Mouse (Mus musculus): Measurements from ENCODE around the gene Slc37a2. TPM values are rescaled to one million over a fixed set of nuclear protein-coding genes. Genes with fewer than 3 reads are reported as not detected.

Gene Slc37a2
- total and polyA plus RNA-seq, 3 experiments: 1.1 to 1.4 TPM; not detected in 1

DNA sequence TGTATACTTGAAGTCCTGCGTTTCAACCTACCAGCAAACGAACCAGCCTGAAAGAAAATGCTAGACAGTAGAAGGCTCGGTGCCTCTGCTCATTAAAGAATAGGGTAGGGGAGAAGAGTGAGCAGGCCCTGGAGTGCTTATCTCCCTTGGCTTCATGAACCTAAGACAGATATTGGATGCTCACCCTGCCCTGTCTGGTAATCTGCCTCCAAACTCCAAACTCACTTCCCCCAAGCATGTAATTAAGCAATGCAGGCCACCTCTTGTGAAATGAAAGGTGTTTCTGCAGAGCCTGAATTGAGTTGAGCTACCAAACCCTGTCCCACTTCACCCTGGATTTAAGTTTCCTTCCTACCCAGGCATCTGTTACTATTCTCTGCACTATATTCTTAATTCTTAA is 12.8 kb downstream of the Slc37a2 start:
- Histone ChIP-seq H3K36me3 (ENCODE audit: control insufficient read depth in 1 of 2, insufficient read depth in 2 of 2, low read length in 2 of 2) (peaks cover 0 to 16% of the 10 kb centered on the region in 2 experiments; a peak in 2 of 4 replicates), H3K27ac (ENCODE audit: control insufficient read depth, low read depth, low read length) (no peak overlapping the region), H3K4me3 (ENCODE audit: control insufficient read depth in 1 of 2, insufficient read depth in 1 of 2, low read depth in 2 of 2, low read length in 2 of 2) (no peak overlapping the region), H3K9ac (ENCODE audit: control insufficient read depth, low read depth, low read length, poor library complexity, severe bottlenecking) (no peak overlapping the region), H3K27me3 (ENCODE audit: control insufficient read depth in 1 of 2, insufficient read depth in 2 of 2, low read length in 2 of 2) (no peaks in the 10 kb centered on the region), H3K9me3 (replicated peaks; ENCODE audit: insufficient read depth, low read length) (no peaks in the 10 kb centered on the region), H3K79me2 (ENCODE audit: control insufficient read depth, insufficient read depth, low read length, poor library complexity) (no peaks in the 10 kb centered on the region), H3K4me1 (ENCODE audit: control insufficient read depth in 1 of 2, insufficient read depth in 2 of 2, low read length in 2 of 2) (peaks cover 13 to 34% of the 10 kb centered on the region in 2 experiments)
- DNase-seq (ENCODE audit: low read depth, low spot score): peak; percentile 40
- no peak for TF ChIP-seq UBTF (IDR thresholded peaks at IDR 0.05; ENCODE audit: borderline replicate concordance, insufficient read depth, low read depth, low read length)
- no peak for TF ChIP-seq POLR2AphosphoS5 (IDR thresholded peaks at IDR 0.05; ENCODE audit: borderline replicate concordance, low read depth, low read length)
- no peak for TF ChIP-seq BHLHE40 (IDR thresholded peaks at IDR 0.05; ENCODE audit: borderline replicate concordance, low read depth, low read length)
- no peak for TF ChIP-seq SMC3 (IDR thresholded peaks at IDR 0.05; ENCODE audit: low read depth, low read length)
- no peak for TF ChIP-seq RAD21 (IDR thresholded peaks at IDR 0.05; ENCODE audit: low read depth, low read length)
- peak; percentile 44; the same call in 1 of the 2 replicates for TF ChIP-seq GATA1 (IDR thresholded peaks at IDR 0.05; ENCODE audit: low read depth, low read length)

DNA sequence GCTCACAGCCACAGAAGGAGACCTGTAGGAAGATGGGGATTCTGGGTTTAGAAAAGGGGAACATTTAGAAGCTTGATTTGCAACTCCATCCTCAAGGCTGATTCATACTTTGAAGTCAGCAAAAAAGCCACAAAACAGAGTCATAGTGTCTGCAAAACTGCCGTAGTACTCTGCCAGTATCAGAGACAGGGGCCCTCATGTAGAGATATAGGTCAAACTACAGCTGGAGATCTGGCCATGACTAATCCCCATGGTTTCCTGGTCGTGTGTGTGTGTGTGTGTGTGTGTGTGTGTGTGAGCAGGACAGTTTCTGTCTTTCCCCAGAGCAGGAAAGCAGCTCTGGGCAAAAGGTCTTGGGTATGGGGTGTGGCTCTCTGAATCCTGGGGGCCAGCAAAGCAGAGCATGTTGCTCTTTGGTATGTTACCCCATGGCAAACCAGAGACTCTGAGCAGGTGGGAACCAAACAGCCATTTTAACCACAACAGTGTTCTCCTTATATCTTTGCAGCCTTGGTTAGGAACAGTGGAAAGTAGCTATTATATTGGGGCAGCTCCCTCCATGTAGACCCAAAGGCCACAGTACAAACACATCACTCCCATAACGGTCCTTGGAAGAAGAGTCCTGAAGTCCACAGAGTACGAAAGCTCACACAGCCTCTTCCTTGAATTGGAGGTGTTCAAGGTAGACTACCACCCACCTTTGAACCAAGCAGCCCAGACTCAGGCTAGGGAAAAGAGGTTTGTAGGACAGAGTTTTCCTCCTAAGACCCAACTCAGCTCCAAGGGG is 19.4 kb downstream of the Slc37a2 start:
- H3K4me1 ChIP-seq (ENCODE audit: control insufficient read depth in 1 of 2, insufficient read depth in 2 of 2, low read length in 2 of 2): peaks cover 0 to 18% of the 10 kb centered on the region in 2 experiments; a peak in 3 of 4 replicates
- H3K27ac ChIP-seq (ENCODE audit: control insufficient read depth, low read depth, low read length): peak overlapping the region; percentile 40; the same call in 1 of the 2 replicates
- no peaks in the 10 kb centered on the region for H3K27me3 ChIP-seq (ENCODE audit: control insufficient read depth in 1 of 2, insufficient read depth in 2 of 2, low read length in 2 of 2)
- peak; percentile 89 for DNase-seq (ENCODE audit: low read depth, low spot score)
- no peaks in the 10 kb centered on the region for H3K9me3 ChIP-seq (replicated peaks; ENCODE audit: insufficient read depth, low read length)
- H3K4me3 ChIP-seq (ENCODE audit: control insufficient read depth in 1 of 2, insufficient read depth in 1 of 2, low read depth in 2 of 2, low read length in 2 of 2): no peak overlapping the region
- H3K36me3 ChIP-seq (ENCODE audit: control insufficient read depth in 1 of 2, insufficient read depth in 2 of 2, low read length in 2 of 2): peaks cover 0 to 12% of the 10 kb centered on the region in 2 experiments; a peak in 2 of 4 replicates
- no peaks in the 10 kb centered on the region for H3K79me2 ChIP-seq (ENCODE audit: control insufficient read depth, insufficient read depth, low read length, poor library complexity)
- no peak overlapping the region for H3K9ac ChIP-seq (ENCODE audit: control insufficient read depth, low read depth, low read length, poor library complexity, severe bottlenecking)
- no peak for TF ChIP-seq POLR2AphosphoS5 (IDR thresholded peaks at IDR 0.05; ENCODE audit: borderline replicate concordance, low read depth, low read length)
- peak; percentile 60 for TF ChIP-seq GATA1 (IDR thresholded peaks at IDR 0.05; ENCODE audit: low read depth, low read length)
- TF ChIP-seq E2F4 (IDR thresholded peaks at IDR 0.05; ENCODE audit: borderline replicate concordance, low read depth, low read length): no peak
- TF ChIP-seq JUND (IDR thresholded peaks at IDR 0.05; ENCODE audit: low read depth, low read length): no peak
- no peak for TF ChIP-seq KAT2A (conservative IDR thresholded peaks at IDR 0.05; ENCODE audit: low read depth, low read length)
- TF ChIP-seq POLR2AphosphoS2 (IDR thresholded peaks at IDR 0.05; ENCODE audit: low read length): no peak
- peak; percentile 69; the same call in 1 of the 2 replicates for TF ChIP-seq MAFK (IDR thresholded peaks at IDR 0.05; ENCODE audit: borderline replicate concordance, low read depth, low read length)
- peak; percentile 60 to 70 for TF ChIP-seq EP300 (IDR thresholded peaks at IDR 0.05; ENCODE audit: low read depth in 1 of 2, low read length in 2 of 2)
- TF ChIP-seq MYC (IDR thresholded peaks at IDR 0.05; ENCODE audit: low read depth, low read length): no peak
- no peak for TF ChIP-seq MYB (IDR thresholded peaks at IDR 0.05; ENCODE audit: low read depth, low read length)
- no peak for TF ChIP-seq USF1 (IDR thresholded peaks at IDR 0.05; ENCODE audit: low read depth, low read length)
- no peak for TF ChIP-seq ELF1 (IDR thresholded peaks at IDR 0.05; ENCODE audit: low read depth, low read length)
- TF ChIP-seq CTCF (IDR thresholded peaks at IDR 0.05 in 2 of 3, conservative IDR thresholded peaks at IDR 0.05 in 1 of 3; ENCODE audit: control insufficient read depth in 1 of 3, insufficient read depth in 1 of 3, low read depth in 2 of 3, low read length in 3 of 3, poor library complexity in 1 of 3, severe bottlenecking in 1 of 3): no peak
- TF ChIP-seq GABPA (IDR thresholded peaks at IDR 0.05; ENCODE audit: low read depth, low read length): no peak
- TF ChIP-seq CHD2 (IDR thresholded peaks at IDR 0.05; ENCODE audit: low read length): no peak
- no peak for TF ChIP-seq MAX (IDR thresholded peaks at IDR 0.05; ENCODE audit: low read length)
- peak; percentile 99 for TF ChIP-seq ETS1 (IDR thresholded peaks at IDR 0.05; ENCODE audit: low read depth, low read length)
- no peak for TF ChIP-seq CHD1 (IDR thresholded peaks at IDR 0.05; ENCODE audit: low read depth, low read length)
- TF ChIP-seq ZC3H11A (IDR thresholded peaks at IDR 0.05; ENCODE audit: low read depth, low read length): no peak
- TF ChIP-seq ZMIZ1 (IDR thresholded peaks at IDR 0.05; ENCODE audit: low read depth, low read length): no peak
- TF ChIP-seq RAD21 (IDR thresholded peaks at IDR 0.05; ENCODE audit: low read depth, low read length): no peak
- no peak for TF ChIP-seq NELFE (IDR thresholded peaks at IDR 0.05; ENCODE audit: low read depth, low read length)
- TF ChIP-seq MAZ (IDR thresholded peaks at IDR 0.05; ENCODE audit: low read depth, low read length): no peak
- TF ChIP-seq TCF12 (IDR thresholded peaks at IDR 0.05; ENCODE audit: low read depth, low read length): peak; percentile 35; the same call in 1 of the 2 replicates
- TF ChIP-seq TBP (IDR thresholded peaks at IDR 0.05; ENCODE audit: low read depth, low read length): no peak
- no peak for TF ChIP-seq ZKSCAN1 (IDR thresholded peaks at IDR 0.05; ENCODE audit: low read depth, low read length)
- no peak for TF ChIP-seq POLR2A (IDR thresholded peaks at IDR 0.05; ENCODE audit: control insufficient read depth in 1 of 2, insufficient read depth in 1 of 2, low read depth in 1 of 2, low read length in 2 of 2, poor library complexity in 1 of 2)
- TF ChIP-seq SIN3A (IDR thresholded peaks at IDR 0.05; ENCODE audit: low read length): peak; percentile 50
